21 mouse cellular contexts compared by ENCODE assay signal in the genomic region with DNA sequence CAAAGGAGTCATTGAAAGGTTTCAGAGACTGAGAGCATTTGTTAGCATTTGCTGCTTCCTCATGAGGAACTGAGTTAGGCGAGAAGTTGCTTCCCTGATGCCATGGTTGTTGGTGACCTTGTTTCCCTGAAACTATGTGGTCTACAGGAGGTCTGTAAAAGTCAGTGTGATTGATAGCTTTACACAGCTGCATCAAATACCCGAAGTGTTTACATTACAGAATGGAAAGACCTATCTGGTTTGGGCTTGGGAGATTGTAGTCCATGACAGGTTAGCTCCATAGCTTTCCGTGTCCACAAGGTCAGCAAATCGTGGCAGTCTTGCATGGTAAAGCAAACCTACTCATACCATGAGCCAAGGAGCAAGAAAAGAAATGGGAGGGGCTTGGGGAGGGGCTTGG. TPM values are rescaled to one million over a fixed set of nuclear protein-coding genes. Genes with fewer than 3 reads are reported as not detected.
A peak's percentile ranks its signal among the peaks of the same experiment; 100 is the strongest.
DNase-seq lines count a peak whose midpoint lies in the region; ATAC-seq lines count a peak whose summit lies in the region.
"Had no signal": no experiment of that assay in that cellular context is flagged by ENCODE, and none has a peak within 500 bp of the region (broad histone marks: within the 10 kb centered on the region; RNA-seq: fewer than 3 reads in every experiment).

No protein-coding gene starts in this region.

- no peak overlapping the region for H3K4me3 ChIP-seq in heart, embryonic 12.5 days
- H3K4me3 ChIP-seq in stomach, embryonic 14.5 days (ENCODE audit: low read depth, low read length), result no peak overlapping the region
- H3K4me3 ChIP-seq in stomach, embryonic 16.5 days (replicated peaks; ENCODE audit: low read length), result no peak overlapping the region
- H3K4me3 ChIP-seq: embryonic facial prominence, embryonic 10.5 days; embryonic facial prominence, embryonic 12.5 days; forebrain, embryonic 13.5 days; forebrain, embryonic 15.5 days had no signal

- no peaks in the 10 kb centered on the region for H3K36me3 ChIP-seq in heart, embryonic 12.5 days
- H3K36me3 ChIP-seq in stomach, embryonic 14.5 days (ENCODE audit: control insufficient read depth, insufficient read depth, low read length), result no peaks in the 10 kb centered on the region
- H3K36me3 ChIP-seq in stomach, embryonic 16.5 days (ENCODE audit: control insufficient read depth, insufficient read depth, low read length), result no peaks in the 10 kb centered on the region
- H3K36me3 ChIP-seq: embryonic facial prominence, embryonic 10.5 days; embryonic facial prominence, embryonic 12.5 days; forebrain, embryonic 15.5 days had no signal

- no peaks in the 10 kb centered on the region for H3K4me1 ChIP-seq in heart, embryonic 12.5 days (replicated peaks)
- no peaks in the 10 kb centered on the region for H3K4me1 ChIP-seq in stomach, embryonic 14.5 days (ENCODE audit: control insufficient read depth, insufficient read depth, low read length)
- no peaks in the 10 kb centered on the region for H3K4me1 ChIP-seq in stomach, embryonic 16.5 days (ENCODE audit: control insufficient read depth, insufficient read depth, low read length)
- H3K4me1 ChIP-seq: embryonic facial prominence, embryonic 10.5 days; embryonic facial prominence, embryonic 12.5 days; forebrain, embryonic 13.5 days; forebrain, embryonic 15.5 days had no signal

- H3K27ac ChIP-seq in heart, embryonic 12.5 days (ENCODE audit: poor library complexity, severe bottlenecking), result no peak overlapping the region
- peak overlapping the region; percentile 39; the same call in 1 of the 2 replicates for H3K27ac ChIP-seq in stomach, embryonic 14.5 days (ENCODE audit: low read length)
- H3K27ac ChIP-seq in stomach, embryonic 16.5 days (ENCODE audit: low read length), result peak overlapping the region; percentile 53; the same call in 1 of the 2 replicates
- H3K27ac ChIP-seq: embryonic facial prominence, embryonic 10.5 days; embryonic facial prominence, embryonic 12.5 days; forebrain, embryonic 13.5 days; forebrain, embryonic 15.5 days had no signal

- H3K9ac ChIP-seq in heart, embryonic 12.5 days, result no peak overlapping the region
- no peak overlapping the region for H3K9ac ChIP-seq in stomach, embryonic 14.5 days (replicated peaks; ENCODE audit: low read depth, low read length)
- H3K9ac ChIP-seq in stomach, embryonic 16.5 days (ENCODE audit: low read length), result no peak overlapping the region
- H3K9ac ChIP-seq: embryonic facial prominence, embryonic 12.5 days; forebrain, embryonic 13.5 days; forebrain, embryonic 15.5 days; forebrain, postnatal 0 days had no signal

- no peaks in the 10 kb centered on the region for H3K27me3 ChIP-seq in heart, embryonic 12.5 days (replicated peaks)
- no peaks in the 10 kb centered on the region for H3K27me3 ChIP-seq in stomach, embryonic 14.5 days (ENCODE audit: control insufficient read depth, insufficient read depth, low read length)
- H3K27me3 ChIP-seq in stomach, embryonic 16.5 days (ENCODE audit: control insufficient read depth, insufficient read depth, low read length), result no peaks in the 10 kb centered on the region
- H3K27me3 ChIP-seq: embryonic facial prominence, embryonic 12.5 days; forebrain, embryonic 13.5 days; forebrain, embryonic 15.5 days had no signal

- 65% methylated on average over 4 of the region's 4 CpGs for WGBS in heart, embryonic 12.5 days
- 38% methylated on average over 4 of the region's 4 CpGs for WGBS in stomach, embryonic 14.5 days
- 36% methylated on average over 4 of the region's 4 CpGs for WGBS in stomach, embryonic 16.5 days

- H3K9me3 ChIP-seq in heart, embryonic 12.5 days (replicated peaks), result no peaks in the 10 kb centered on the region
- H3K9me3 ChIP-seq in stomach, embryonic 14.5 days (ENCODE audit: control insufficient read depth, low read depth, low read length), result no peaks in the 10 kb centered on the region
- H3K9me3 ChIP-seq in stomach, embryonic 16.5 days (replicated peaks; ENCODE audit: control insufficient read depth, low read length), result no peaks in the 10 kb centered on the region
- H3K9me3 ChIP-seq: embryonic facial prominence, embryonic 10.5 days; embryonic facial prominence, embryonic 12.5 days; forebrain, embryonic 13.5 days; forebrain, embryonic 15.5 days had no signal

- no peak overlapping the region for H3K4me2 ChIP-seq in heart, embryonic 12.5 days
- no peak overlapping the region for H3K4me2 ChIP-seq in stomach, embryonic 14.5 days (replicated peaks; ENCODE audit: low read depth, low read length)
- H3K4me2 ChIP-seq in stomach, embryonic 16.5 days (ENCODE audit: low read depth, low read length), result no peak overlapping the region
- H3K4me2 ChIP-seq: embryonic facial prominence, embryonic 12.5 days; forebrain, embryonic 13.5 days; forebrain, embryonic 15.5 days had no signal

- DNase-seq in heart, adult 11 months, result peak; percentile 61
- no peak for DNase-seq in adrenal gland, postnatal 14 days
- DNase-seq in spleen, postnatal 10 days (ENCODE audit: low spot score in 2 of 2), result no peak
- no peak for DNase-seq in kidney, adult 8-10 months
- DNase-seq: adrenal gland, adult 2 months; adrenal gland, postnatal 10 days; adrenal gland, postnatal 36 days; cerebellum, adult 11-12 months; cerebellum, adult 2 months; cerebellum, adult 9-10 months; cerebellum, postnatal 10 days; cerebellum, postnatal 25 days; forebrain, postnatal 0 days had no signal

- no peak for ATAC-seq in heart, embryonic 12.5 days (ENCODE audit: insufficient number of reproducible peaks, low FRiP score)
- 0 out of 2 replicates have a peak, but pooled peaks have one; percentile 64 for ATAC-seq in stomach, embryonic 14.5 days (ENCODE audit: insufficient number of reproducible peaks, insufficient read depth, low FRiP score, low read depth)
- ATAC-seq in stomach, embryonic 16.5 days (ENCODE audit: insufficient read depth, low FRiP score), result peak; percentile 33; the same call in 1 of the 2 replicates
- ATAC-seq: forebrain, embryonic 13.5 days; forebrain, embryonic 15.5 days; forebrain, postnatal 0 days had no signal

RNA-seq across cellular contexts. Expression of a gene that starts 19.1 kb away (rescaled TPM):
- polyA plus RNA-seq in heart, embryonic 12.5 days (2016; fragmentation: Nextera tagmentation; extraction: Ambion mirVana), result 5.0 and 5.4 TPM in 2 replicates
- 6.2 and 6.5 TPM in 2 replicates for polyA plus RNA-seq in stomach, embryonic 14.5 days (2014; fragmentation: Nextera tagmentation; extraction: Ambion mirVana)
- polyA plus RNA-seq in stomach, embryonic 16.5 days (2015; fragmentation: Nextera tagmentation; extraction: Ambion mirVana), result 4.3 and 4.9 TPM in 2 replicates
- total RNA-seq in adrenal gland, postnatal 14 days (2021), result 6.1 and 6.6 TPM in 2 replicates

RNA-seq across cellular contexts. Expression of a gene that starts 19.2 kb away (rescaled TPM):
- polyA plus RNA-seq in heart, embryonic 12.5 days (2016; fragmentation: Nextera tagmentation; extraction: Ambion mirVana), result 17.6 and 18.6 TPM in 2 replicates
- polyA plus RNA-seq in stomach, embryonic 14.5 days (2014; fragmentation: Nextera tagmentation; extraction: Ambion mirVana), result 21.3 and 23.3 TPM in 2 replicates
- polyA plus RNA-seq in stomach, embryonic 16.5 days (2015; fragmentation: Nextera tagmentation; extraction: Ambion mirVana), result 15.8 and 16.1 TPM in 2 replicates
- 19.2 and 20.7 TPM in 2 replicates for total RNA-seq in adrenal gland, postnatal 14 days (2021)

RNA-seq across cellular contexts. Expression of a gene that starts 47.9 kb away (rescaled TPM):
- 0.26 and 0.30 TPM in 2 replicates for polyA plus RNA-seq in heart, embryonic 12.5 days (2016; fragmentation: Nextera tagmentation; extraction: Ambion mirVana)
- 0.38 and 0.60 TPM in 2 replicates for polyA plus RNA-seq in stomach, embryonic 14.5 days (2014; fragmentation: Nextera tagmentation; extraction: Ambion mirVana)
- polyA plus RNA-seq in stomach, embryonic 16.5 days (2015; fragmentation: Nextera tagmentation; extraction: Ambion mirVana), result 0.26 and 0.28 TPM in 2 replicates
- 2.3 and 3.5 TPM in 2 replicates for total RNA-seq in adrenal gland, postnatal 14 days (2021)
- total RNA-seq: MEL had no signal
- polyA plus RNA-seq: embryonic facial prominence, embryonic 10.5 days had no signal
